Mouse (Mus musculus) adrenal gland, postnatal 4 days (tissue): ENCODE measurements at regions not wholly inside any gene's neighbourhood (a gene's known extent, or its start where the extent isn't known, plus 50 kb on each side); places are given as distances from the start of the nearest gene placed in this dataset.

Experiments
- DNase-seq, 2 experiments: peaks; one replicate each; pipeline ENCODE4 v3.0.0; 2021 to 2022; ENCODE audit warnings: low spot score in 2 of 2, mixed read lengths in 2 of 2

- DNase-seq: no peak
Observed at GRCm38 (mm10) chr15:96775129-96775528, 75.6 kb upstream of the Slc38a2 start.

DNA sequence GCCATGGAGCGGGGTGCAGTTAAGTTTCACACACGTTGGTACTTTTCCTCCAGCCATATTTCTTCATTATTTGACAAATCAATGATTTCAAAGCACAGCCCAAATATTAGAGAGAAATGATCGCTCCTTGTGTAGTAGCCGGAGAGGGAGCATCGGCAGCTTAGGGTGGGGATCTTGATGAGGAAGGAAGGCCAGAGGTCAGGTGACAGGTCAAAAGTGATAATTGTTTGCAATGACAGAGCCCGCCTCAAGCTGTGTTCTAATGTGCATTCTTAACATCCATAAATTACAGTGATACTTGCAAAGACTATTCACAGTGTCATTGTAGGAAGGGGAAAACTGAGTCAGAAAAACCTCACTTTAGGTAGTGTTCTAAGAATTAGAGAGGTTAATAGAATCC, 75.1 kb upstream of the Slc38a2 start:
- DNase-seq: no peak

GRCm38 (mm10) chr15:96773656-96774055, 74.1 kb upstream of the Slc38a2 start:
- DNase-seq: no peak

DNA sequence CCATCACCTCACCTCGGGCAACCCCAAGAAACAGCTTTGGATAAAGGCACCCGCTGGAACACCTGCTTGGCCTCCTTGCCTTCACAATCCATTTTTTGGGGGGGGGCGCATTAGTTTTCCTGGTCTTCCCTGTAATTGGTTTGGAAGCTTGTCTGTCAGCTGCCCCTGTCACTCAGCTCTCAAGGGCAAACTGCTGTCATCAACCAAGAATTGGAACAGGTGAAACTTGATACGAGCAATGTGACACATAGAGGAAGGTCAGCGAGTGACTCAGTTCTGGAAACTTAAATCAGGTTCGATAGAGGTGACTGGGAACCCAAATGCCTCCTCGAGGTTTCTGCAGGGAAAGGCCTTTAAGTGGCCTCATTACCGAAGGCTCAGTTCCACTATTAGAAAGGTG, 73.2 kb upstream of the Slc38a2 start:
- no peak for DNase-seq

GRCm38 (mm10) chr15:96770786-96771185, 71.3 kb upstream of the Slc38a2 start:
- DNase-seq: no peak

GRCm38 (mm10) chr15:96770299-96770698, 70.8 kb upstream of the Slc38a2 start:
- no peak for DNase-seq

DNA sequence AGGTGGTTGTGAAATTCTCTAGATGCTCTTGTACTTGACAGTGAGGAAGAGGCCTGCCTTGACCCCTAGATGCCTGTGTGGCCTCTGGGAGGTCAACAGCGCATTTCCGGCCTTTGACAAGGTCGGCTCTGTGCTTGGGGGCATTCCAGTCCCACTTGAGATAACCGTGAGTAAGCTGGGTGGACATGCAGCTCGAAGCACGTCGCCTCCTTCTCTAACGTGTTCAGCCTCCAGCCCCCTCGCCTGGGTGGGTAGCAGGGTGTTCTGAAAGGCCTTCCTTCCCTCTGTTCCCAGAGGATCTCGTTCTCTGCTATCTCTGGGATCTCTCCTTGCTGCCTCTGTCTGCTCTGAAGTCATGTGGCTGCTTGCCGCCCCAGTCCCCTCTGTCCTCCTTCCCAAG, 70.2 kb upstream of the Slc38a2 start:
- DNase-seq: no peak

DNA sequence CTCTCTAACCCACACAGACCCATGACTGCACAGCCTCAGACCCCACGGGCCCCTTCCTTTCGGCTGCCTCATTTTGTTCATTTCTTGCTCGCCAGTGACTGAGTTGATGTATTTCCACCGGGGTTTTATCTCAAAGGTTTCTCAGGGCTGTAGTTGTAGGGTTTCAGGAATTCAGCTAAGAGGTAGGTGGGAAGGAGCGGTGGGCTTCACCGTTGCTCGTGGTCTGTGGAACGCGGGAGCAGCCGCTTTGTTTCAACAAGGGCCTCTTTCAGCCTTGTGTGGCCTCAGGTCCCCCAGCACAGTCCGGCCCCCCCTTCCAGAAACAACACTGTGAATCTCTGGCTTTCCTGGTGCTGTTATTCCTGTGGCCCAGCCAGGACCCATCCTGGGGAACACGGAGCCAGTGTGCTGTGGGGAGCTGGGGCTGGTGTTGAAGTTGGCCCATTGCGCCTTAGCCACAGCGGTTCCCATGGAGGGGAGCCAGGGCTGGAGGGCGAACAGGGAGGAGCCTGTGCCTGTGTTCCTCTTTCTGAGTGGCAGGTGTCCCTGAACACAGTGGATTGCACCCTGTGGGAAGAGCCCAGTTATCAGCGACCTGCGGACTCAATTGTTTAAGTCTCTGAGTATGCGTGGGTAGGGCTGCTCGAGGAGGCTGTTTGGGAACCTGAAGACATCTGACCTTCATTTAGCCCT, 68.9 kb upstream of the Slc38a2 start:
- no peak for DNase-seq

GRCm38 (mm10) chr15:96767188-96767587, 67.7 kb upstream of the Slc38a2 start:
- no peak for DNase-seq

DNA sequence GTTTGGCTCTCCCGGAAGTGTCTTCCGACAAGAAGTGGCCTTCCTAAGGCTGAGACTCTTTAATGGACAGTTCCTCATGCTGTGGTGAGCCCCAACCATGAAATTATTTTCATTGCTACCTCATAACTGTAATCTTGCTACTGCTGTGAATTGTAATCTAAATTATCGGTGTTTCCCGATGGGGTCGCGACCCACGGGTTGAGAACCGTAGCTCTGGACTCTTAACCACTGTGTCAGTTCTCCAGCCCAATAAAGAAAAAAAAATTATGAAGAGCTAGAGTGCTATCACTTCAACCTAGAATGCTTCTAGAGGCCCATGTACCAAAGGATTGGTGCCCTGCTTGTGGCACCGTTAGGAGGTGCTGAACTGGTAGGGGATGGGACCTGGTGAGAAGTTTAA, 66.7 kb upstream of the Slc38a2 start:
- no peak for DNase-seq

GRCm38 (mm10) chr15:96763611-96764010, 64.1 kb upstream of the Slc38a2 start:
- no peak for DNase-seq

GRCm38 (mm10) chr15:96759078-96759995, 59.8 kb upstream of the Slc38a2 start:
- no peak for DNase-seq

GRCm38 (mm10) chr15:96757446-96758198, 58.1 kb upstream of the Slc38a2 start:
- DNase-seq: no peak

GRCm38 (mm10) chr15:96756456-96756855, 56.9 kb upstream of the Slc38a2 start:
- DNase-seq: no peak

DNA sequence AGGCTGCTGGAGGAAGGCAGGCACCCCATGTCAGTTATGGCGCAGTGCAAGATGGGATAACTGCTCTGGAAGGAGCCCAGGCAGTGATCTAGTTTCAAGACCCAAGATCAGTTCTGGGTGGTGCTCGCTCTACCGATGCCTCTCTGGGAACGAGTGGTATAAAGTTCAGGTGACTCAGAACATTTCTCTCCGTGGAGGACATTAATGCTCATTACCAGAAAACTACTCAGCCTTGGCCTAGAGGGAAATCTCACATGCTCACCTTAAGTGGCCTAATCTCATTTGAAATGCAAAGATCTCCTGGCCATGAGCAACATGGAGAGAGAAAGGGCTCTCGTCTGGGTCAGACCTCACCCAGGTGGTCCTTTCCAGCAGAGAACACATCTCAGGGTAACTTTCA, 56.4 kb upstream of the Slc38a2 start:
- DNase-seq: no peak

DNA sequence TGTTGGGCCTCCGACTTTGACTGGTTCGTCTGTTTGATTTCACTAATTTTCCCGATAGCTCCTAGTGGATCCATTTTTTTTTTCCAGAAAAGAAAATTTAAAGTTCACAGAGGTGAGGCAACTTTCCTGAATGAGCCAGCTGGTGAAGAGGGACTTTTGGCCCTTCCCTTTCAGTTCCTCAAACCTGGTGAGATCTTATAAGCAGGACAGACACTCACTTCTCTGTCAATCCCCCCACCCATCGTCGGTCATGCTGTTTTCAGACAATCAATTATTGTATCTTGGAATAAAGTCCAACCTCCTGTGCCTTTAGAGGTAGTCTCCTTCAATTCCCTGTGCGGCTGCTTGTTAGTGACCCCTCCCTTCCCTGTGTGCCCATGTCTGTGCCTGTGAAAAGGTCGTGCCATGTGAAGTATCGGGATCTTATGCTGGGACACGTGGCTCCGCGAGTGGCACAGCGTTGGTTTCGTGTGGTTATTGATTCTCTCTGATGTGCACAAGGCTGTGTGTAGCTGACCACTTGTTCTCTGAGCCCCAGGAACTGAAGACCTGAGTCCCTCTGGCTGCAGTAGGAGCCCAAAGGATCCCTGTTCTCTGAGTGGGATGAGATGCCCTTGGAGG, 55.9 kb upstream of the Slc38a2 start:
- DNase-seq: no peak

- DNase-seq: no peak
Observed at GRCm38 (mm10) chr15:96754079-96754478, 54.5 kb upstream of the Slc38a2 start.

GRCm38 (mm10) chr15:96752719-96753118, 53.2 kb upstream of the Slc38a2 start:
- DNase-seq: no peak

GRCm38 (mm10) chr15:96752062-96752358, 52.5 kb upstream of the Slc38a2 start:
- no peak for DNase-seq

DNA sequence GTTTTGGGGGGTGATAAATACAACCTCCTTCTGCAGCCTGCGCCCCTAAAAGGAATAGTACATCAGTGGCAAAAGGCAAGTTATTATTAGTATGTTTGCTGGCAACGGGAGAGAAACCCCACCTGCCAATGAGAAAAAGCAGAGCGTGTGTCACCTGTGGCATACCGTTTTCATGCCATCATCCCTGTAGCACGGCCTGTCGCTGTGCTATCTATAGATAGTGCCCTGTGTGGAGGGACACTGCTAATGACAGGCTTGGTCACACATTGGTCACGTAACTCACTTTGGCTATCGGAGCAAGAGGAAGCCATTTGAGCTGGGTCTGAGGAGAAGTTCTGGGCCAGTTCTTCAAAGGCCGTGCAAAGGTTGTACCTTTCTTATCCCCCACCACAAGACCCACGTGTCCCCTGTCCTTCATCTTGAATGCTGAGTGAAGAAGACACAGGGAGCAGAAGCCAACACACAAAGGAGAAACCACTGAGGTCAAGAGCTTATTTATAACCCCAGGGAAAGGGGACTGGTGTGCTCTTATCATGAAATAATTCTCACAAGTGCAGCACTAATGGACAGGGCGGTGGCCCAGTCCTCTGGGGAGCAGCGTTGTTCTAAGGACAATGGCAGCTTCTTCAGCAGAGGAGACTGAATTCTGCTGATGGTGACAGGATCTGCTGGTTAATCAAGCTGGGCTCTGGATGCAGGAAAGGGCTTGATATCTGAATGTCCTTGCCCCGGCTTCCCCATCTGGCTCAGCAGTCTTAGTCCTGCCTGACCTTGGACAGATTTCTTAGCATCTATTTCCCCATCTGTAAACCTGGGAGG, 51.9 kb upstream of the Slc38a2 start:
- DNase-seq: no peak
